Mouse (Mus musculus) hindbrain, embryonic 15.5 days (tissue): ENCODE measurements around the gene Olfr1093. TPM values are rescaled to one million over a fixed set of nuclear protein-coding genes. Genes with fewer than 3 reads are reported as not detected.

Source experiments
- ATAC-seq: fragments of 200-750 bp; cut with Nextera tagmentation; 2 replicates; pipeline ENCODE4 v1.8.0; 2017; ENCODE audit warnings: low read depth, moderate number of reproducible peaks, moderate TSS enrichment; ENCODE audit not compliant: low FRiP score
- H3K27ac ChIP-seq: fragments of 300-500 bp; sonication (generic); replicated peaks from 2 replicates; pipeline ENCODE4 v1.5.1; 2015; ENCODE audit warnings: mild to moderate bottlenecking, inconsistent platforms
- H3K27me3 ChIP-seq: fragments of 300-500 bp; sonication (generic); 2 replicates; pipeline ENCODE4 v1.6.1; 2015; ENCODE audit warnings: control low read depth, inconsistent platforms
- H3K36me3 ChIP-seq: fragments of 300-500 bp; sonication (generic); 2 replicates; pipeline ENCODE4 v1.6.1; 2015; ENCODE audit warnings: control low read depth, inconsistent platforms
- H3K4me1 ChIP-seq: fragments of 300-500 bp; sonication (generic); replicated peaks from 2 replicates; pipeline ENCODE4 v1.6.1; 2015; ENCODE audit warnings: control low read depth, inconsistent platforms
- H3K4me2 ChIP-seq: fragments of 300-500 bp; sonication (generic); 2 replicates; pipeline ENCODE4 v1.6.1; 2015; ENCODE audit warnings: moderate library complexity, mild to moderate bottlenecking, inconsistent platforms
- H3K4me3 ChIP-seq: fragments of 300-500 bp; sonication (generic); 2 replicates; pipeline ENCODE4 v1.5.1; 2015; ENCODE audit warnings: mild to moderate bottlenecking, inconsistent platforms
- H3K9ac ChIP-seq: fragments of 300-500 bp; sonication (generic); 2 replicates; pipeline ENCODE4 v1.6.1; 2015; ENCODE audit warnings: inconsistent platforms
- H3K9me3 ChIP-seq: fragments of 300-500 bp; sonication (generic); 2 replicates; pipeline ENCODE4 v1.6.1; 2016; ENCODE audit warnings: control low read depth, inconsistent platforms
- WGBS: fragments of 180-500 bp; shearing (Covaris S2); methylation state at CpG from one replicate; pipeline ENCODE4 v1.1.7; 2015; 5-methylcytosine and 5-hydroxymethylcytosine counted together
- polyA plus RNA-seq: library from polyadenylated mRNA; unstranded; fragments of >200 nt; fragmentation: Nextera tagmentation; extraction: Ambion mirVana; gene quantifications from 2 replicates; pipeline ENCODE4 v1.2.1, GENCODE M21; 2015

Gene Olfr1093
- polyA plus RNA-seq, result not detected in 2 replicates

DNA sequence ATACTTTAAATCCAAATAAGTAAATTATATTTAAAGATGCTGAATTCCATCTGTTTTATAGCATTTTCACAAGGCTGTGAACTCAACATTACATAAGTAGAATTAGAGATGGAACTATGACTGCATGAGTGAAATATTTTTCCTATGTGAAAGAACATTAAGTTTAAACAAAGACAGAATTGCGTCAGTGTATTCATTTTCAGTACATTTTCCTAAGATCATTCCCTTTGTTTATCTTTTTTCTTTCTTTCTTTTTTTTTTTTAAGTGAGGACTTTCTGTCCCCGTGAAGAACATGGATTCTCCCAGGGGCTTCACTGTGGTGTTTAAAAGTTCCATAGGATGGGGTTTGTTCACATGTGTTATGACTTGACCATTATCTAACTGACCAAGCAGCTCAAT lies at the start of gene Olfr1093:
Gene Olfr1093 (plus strand): TSS at position 301 of the 400 bp plus-strand sequence.
- Histone ChIP-seq H3K36me3 (no peaks in the 10 kb centered on the region), H3K9me3 (no peaks in the 10 kb centered on the region), H3K4me1 (no peaks in the 10 kb centered on the region), H3K4me3 (no peak within 1 kb of the TSS), H3K27ac (no peak within 1 kb of the TSS), H3K27me3 (no peaks in the 10 kb centered on the region), H3K9ac (no peak within 1 kb of the TSS), H3K4me2 (no peak within 1 kb of the TSS)
- ATAC-seq, result no peak
- WGBS, result 86% methylated on average over 2 of the region's 2 CpGs

DNA sequence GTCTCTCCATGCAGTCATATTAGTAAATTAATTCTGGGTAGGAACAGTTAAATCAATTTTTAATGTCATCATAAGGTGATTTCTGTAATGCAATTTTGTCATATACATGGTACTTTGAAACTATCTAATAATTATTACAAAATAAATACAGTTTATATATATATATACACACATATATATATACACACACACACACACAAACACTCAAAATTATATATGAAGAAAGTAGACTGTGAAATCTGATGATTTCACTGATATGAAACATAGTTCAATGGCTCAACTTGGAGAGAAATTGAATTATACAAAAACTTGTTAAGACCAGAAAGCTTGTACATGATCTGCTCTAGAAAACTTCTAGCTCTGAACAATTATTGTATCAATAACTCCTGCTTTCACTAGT lies 48.7 kb upstream of the Olfr1093 start, which contains the start of gene Olfr1089:
Gene Olfr1089 (minus strand): TSS at position 101 of the 400 bp plus-strand sequence.
- Histone ChIP-seq H3K27ac (no peak within 1 kb of the TSS), H3K36me3 (no peaks in the 10 kb centered on the region), H3K27me3 (no peaks in the 10 kb centered on the region), H3K4me2 (no peak within 1 kb of the TSS), H3K9me3 (no peaks in the 10 kb centered on the region), H3K4me1 (no peaks in the 10 kb centered on the region), H3K4me3 (no peak within 1 kb of the TSS), H3K9ac (no peak within 1 kb of the TSS)
- ATAC-seq, result no peak

DNA sequence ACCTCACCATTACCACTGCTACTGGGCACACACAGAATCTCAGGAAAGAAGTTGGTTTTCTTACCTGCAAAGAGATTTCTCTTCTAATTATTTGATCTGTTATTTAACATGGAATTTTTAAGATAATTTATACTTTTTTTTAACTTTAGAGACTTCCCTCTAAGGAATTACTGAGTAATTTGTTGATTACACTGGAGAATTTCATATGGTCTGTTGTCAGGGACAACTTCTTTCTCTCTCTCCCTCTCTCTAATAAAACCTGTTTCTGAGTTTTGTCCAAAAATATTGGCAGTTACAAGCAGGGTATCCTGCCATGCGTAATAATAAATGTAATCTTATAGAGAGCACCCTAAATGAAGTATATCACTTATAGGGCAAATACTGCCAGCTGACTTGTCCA lies 23.4 kb upstream of the Olfr1093 start, which contains the start of gene Olfr1090:
Gene Olfr1090 (minus strand): TSS at position 101 of the 400 bp plus-strand sequence.
- Histone ChIP-seq H3K4me2 (no peak within 1 kb of the TSS), H3K9ac (no peak within 1 kb of the TSS), H3K27ac (no peak within 1 kb of the TSS), H3K27me3 (no peaks in the 10 kb centered on the region), H3K4me1 (no peaks in the 10 kb centered on the region), H3K4me3 (no peak within 1 kb of the TSS), H3K36me3 (no peaks in the 10 kb centered on the region), H3K9me3 (no peaks in the 10 kb centered on the region)
- no peak for ATAC-seq
- WGBS, result 88% methylated on average over 1 of the region's 1 CpGs

DNA sequence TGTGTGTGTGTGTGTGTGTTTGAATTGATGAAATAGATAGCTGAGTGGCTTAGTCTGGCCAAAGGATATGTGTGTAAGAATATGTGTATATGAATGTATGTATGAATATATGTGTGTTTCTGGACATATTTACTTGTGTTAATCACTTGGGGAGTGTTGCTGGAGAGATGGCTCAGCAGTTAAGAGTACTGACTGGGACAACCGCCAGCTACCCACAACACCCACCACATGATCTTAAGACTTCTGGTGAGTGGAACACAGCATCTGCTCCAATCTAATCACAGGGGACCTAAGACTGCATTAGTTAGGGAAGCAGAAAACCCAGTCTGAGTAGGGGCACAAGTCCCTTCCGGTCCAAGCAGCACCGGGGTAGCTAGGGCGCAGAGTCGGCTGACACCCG lies 21.2 kb upstream of the Olfr1093 start:
- Histone ChIP-seq H3K36me3 (no peaks in the 10 kb centered on the region), H3K4me3 (no peak overlapping the region), H3K27ac (no peak overlapping the region), H3K4me2 (no peak overlapping the region), H3K27me3 (no peaks in the 10 kb centered on the region), H3K4me1 (no peaks in the 10 kb centered on the region), H3K9me3 (no peaks in the 10 kb centered on the region), H3K9ac (no peak overlapping the region)
- ATAC-seq, result no peak
- 95% methylated on average over 6 of the region's 6 CpGs for WGBS

- H3K4me2 ChIP-seq, result no peak within 1 kb of the TSS
- no peak within 1 kb of the TSS for H3K9ac ChIP-seq
- H3K36me3 ChIP-seq, result no peaks in the 10 kb centered on the region
- no peak within 1 kb of the TSS for H3K4me3 ChIP-seq
- ATAC-seq, result no peak
- no peak within 1 kb of the TSS for H3K27ac ChIP-seq
- H3K4me1 ChIP-seq, result no peaks in the 10 kb centered on the region
- no peaks in the 10 kb centered on the region for H3K9me3 ChIP-seq
- no peaks in the 10 kb centered on the region for H3K27me3 ChIP-seq
Measured at GRCm38 (mm10) chr2:86809918-86810317, 27.6 kb downstream of the Olfr1093 start, which contains the start of gene Olfr141. Gene Olfr141 (minus strand): TSS chr2:86810018.

DNA sequence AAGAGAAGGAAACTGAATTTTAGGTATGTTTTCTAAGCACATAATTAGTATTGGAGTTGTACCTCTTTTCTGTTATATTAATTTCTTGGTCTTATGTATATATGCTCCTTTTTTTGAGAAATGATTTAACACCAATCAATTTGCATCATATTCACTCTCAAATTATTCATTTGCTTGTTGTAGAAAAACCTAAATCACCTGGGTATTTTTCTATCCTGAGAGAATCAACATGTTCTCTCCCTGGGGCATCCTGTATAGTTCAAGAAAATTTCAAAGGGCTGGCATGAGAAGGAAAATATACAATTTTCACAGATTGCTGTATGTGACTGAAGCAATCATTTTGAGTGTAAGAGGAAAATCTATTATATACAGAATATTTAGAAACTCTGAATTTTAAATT lies 42.1 kb downstream of the Olfr1093 start, which contains the start of gene Olfr1094:
Gene Olfr1094 (plus strand): TSS at position 301 of the 400 bp plus-strand sequence.
- no peak within 1 kb of the TSS for H3K9ac ChIP-seq
- H3K4me3 ChIP-seq, result no peak within 1 kb of the TSS
- ATAC-seq, result no peak
- H3K36me3 ChIP-seq, result no peaks in the 10 kb centered on the region
- no peak within 1 kb of the TSS for H3K27ac ChIP-seq
- no peaks in the 10 kb centered on the region for H3K4me1 ChIP-seq
- H3K27me3 ChIP-seq, result no peaks in the 10 kb centered on the region
- H3K9me3 ChIP-seq, result no peaks in the 10 kb centered on the region
- H3K4me2 ChIP-seq, result no peak within 1 kb of the TSS

Other genes with a start within 250 kb of the Olfr1093 start
- not detected in 2 replicates for gene Olfr1079, start 240.0 kb upstream of the Olfr1093 start, polyA plus RNA-seq
- not detected in 2 replicates for gene Olfr1080, start 224.2 kb upstream of the Olfr1093 start, polyA plus RNA-seq
- not detected in 2 replicates for gene Olfr1082, start 183.5 kb upstream of the Olfr1093 start, polyA plus RNA-seq
- gene Olfr1084, start 142.8 kb upstream of the Olfr1093 start, polyA plus RNA-seq, result not detected in 2 replicates
- gene Olfr1085, start 120.5 kb upstream of the Olfr1093 start, polyA plus RNA-seq, result not detected in 2 replicates
- not detected in 2 replicates for gene Olfr1086, start 102.4 kb upstream of the Olfr1093 start, polyA plus RNA-seq
- gene Olfr1087, start 84.1 kb upstream of the Olfr1093 start, polyA plus RNA-seq, result not detected in 2 replicates
- gene Olfr1089, start 48.8 kb upstream of the Olfr1093 start, polyA plus RNA-seq, result not detected in 2 replicates
- gene Olfr1090, start 23.5 kb upstream of the Olfr1093 start, polyA plus RNA-seq, result not detected in 2 replicates
- not detected in 2 replicates for gene Olfr141, start 27.5 kb downstream of the Olfr1093 start, polyA plus RNA-seq
- not detected in 2 replicates for gene Olfr1094, start 42.2 kb downstream of the Olfr1093 start, polyA plus RNA-seq
- not detected in 2 replicates for gene Olfr1095, start 69.2 kb downstream of the Olfr1093 start, polyA plus RNA-seq
- gene Gm13723, start 92.3 kb downstream of the Olfr1093 start, polyA plus RNA-seq, result not detected in 2 replicates
- not detected in 2 replicates for gene Olfr1097, start 109.7 kb downstream of the Olfr1093 start, polyA plus RNA-seq
- gene Olfr1098, start 142.1 kb downstream of the Olfr1093 start, polyA plus RNA-seq, result not detected in 2 replicates
- not detected in 2 replicates for gene Olfr1099, start 178.2 kb downstream of the Olfr1093 start, polyA plus RNA-seq
- not detected in 2 replicates for gene Olfr1100, start 197.5 kb downstream of the Olfr1093 start, polyA plus RNA-seq
- gene Olfr1101, start 208.7 kb downstream of the Olfr1093 start, polyA plus RNA-seq, result not detected in 2 replicates
- not detected in 2 replicates for gene Olfr1102, start 215.9 kb downstream of the Olfr1093 start, polyA plus RNA-seq
- gene Olfr1104, start 244.6 kb downstream of the Olfr1093 start, polyA plus RNA-seq, result not detected in 2 replicates